Mouse (Mus musculus) stomach, postnatal 0 days (tissue): ENCODE measurements around the gene Rwdd2a.

Experiments
- CTCF ChIP-seq: IDR thresholded peaks from 2 replicates; pipeline ENCODE4 v1.5.1; 2016; ENCODE audit warnings: antibody characterized with exemption, low read depth, mild to moderate bottlenecking, moderate library complexity
- EP300 ChIP-seq: optimal IDR thresholded peaks from 2 replicates; pipeline ENCODE3; 2016; ENCODE audit warnings: antibody characterized with exemption

DNA sequence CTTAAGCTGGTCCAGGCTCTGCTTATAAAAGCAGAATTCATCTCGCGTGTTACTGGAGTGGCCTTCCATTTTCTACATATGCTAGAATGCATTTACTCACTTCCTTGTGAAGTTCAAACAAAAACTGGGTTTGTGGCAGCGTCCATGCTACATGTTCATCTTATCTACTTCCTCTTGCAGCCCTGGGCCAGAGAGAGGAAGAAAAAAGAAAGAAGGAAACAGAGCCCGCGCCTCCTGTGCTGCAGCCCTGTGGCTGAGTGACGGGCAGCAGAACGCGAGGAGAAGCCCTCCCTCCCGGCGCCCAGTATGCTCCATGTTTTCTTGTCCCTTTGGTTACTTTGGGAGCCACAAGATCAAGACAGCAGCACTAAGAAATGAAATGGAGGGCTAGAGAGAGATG lies 7.9 kb downstream of the Rwdd2a start:
- TF ChIP-seq CTCF (no peak), EP300 (no peak)
